Mouse (Mus musculus) small intestine, adult 2 months (tissue): ENCODE results near the gene Unc79.

Experiments
- CTCF ChIP-seq: fragments of 200-500 bp; IDR thresholded peaks from 2 replicates; pipeline ENCODE4 v1.5.1; 2012; ENCODE audit warnings: low read depth, mild to moderate bottlenecking, control low read depth, inconsistent platforms, low read length, moderate library complexity, mixed read lengths; ENCODE audit not compliant: insufficient replicate concordance, insufficient read length; ENCODE audit errors: extremely low read depth
- POLR2A ChIP-seq: fragments of 200-500 bp; IDR thresholded peaks from 2 replicates; pipeline ENCODE4 v1.6.1; 2012; ENCODE audit warnings: low read depth, mild to moderate bottlenecking, control low read depth, inconsistent platforms, low read length, moderate library complexity

DNA sequence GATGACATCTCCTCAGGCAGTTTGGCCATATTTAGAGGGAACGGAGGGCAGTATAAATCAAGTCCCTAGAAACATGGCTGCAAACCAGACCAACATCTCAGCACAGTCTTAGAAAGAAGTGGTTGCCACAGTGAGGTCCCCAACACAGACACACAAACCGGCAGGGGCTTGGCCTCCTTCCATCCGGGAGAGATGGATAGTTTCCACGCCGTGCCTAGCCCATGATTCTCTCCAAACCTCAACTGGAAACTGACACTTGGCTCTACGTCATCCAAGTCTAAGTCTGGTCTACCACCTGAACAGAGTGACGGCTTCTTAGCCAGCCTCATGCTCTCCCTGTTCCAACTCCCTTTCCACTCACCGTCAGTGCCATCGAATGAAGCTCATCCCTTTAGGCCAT, 275.0 kb downstream of the Unc79 start:
- no peak for TF ChIP-seq CTCF
- TF ChIP-seq POLR2A = no peak
